Mouse (Mus musculus): Measurements from ENCODE around the gene Lama5. TPM values are rescaled to one million over a fixed set of nuclear protein-coding genes. Genes with fewer than 3 reads are reported as not detected.

Gene Lama5
- polyA plus RNA-seq, 1 experiment = 144 TPM

DNA sequence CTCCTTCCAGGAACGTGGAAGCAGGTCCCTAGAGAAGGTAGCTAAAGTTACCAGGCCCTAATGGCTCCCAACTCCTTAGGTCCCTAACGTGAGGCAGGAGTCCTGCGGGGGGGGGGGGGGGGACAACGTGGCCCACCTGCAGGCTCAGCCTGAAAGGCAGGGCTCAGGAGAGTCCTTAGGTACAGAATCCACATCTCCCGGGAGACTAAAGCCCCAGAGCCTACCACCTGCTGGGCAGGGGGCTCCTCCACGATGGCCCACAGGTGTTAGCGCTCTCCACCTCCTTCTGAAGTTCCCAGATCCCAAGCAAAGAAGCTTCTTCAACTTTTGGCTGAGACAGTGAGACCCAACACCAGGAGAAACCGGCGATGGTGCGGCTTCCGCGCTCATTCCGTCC, 1.0 kb downstream of the Lama5 start:
- no peak for DNase-seq (ENCODE audit: low spot score)

DNA sequence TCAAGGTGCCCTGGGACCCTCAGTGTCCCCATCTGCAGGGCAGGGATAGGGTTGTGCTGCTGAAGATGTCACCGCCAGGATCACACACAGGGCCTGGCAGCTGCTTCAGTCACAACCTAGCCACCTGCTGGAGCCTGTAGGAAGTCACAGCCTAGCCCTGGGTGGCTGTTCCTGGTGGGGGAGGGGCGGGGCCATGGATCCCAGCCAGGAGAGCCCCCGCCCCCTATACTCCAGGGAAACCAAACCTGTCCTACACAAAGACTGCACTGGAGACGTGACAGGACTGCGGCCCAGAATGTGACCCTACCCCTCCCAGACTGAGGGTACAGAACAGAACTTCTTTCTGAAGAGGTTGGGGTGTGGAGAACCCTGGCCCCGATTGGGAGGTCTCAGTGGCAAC, 3.4 kb downstream of the Lama5 start:
- no peak for DNase-seq (ENCODE audit: low spot score)

DNA sequence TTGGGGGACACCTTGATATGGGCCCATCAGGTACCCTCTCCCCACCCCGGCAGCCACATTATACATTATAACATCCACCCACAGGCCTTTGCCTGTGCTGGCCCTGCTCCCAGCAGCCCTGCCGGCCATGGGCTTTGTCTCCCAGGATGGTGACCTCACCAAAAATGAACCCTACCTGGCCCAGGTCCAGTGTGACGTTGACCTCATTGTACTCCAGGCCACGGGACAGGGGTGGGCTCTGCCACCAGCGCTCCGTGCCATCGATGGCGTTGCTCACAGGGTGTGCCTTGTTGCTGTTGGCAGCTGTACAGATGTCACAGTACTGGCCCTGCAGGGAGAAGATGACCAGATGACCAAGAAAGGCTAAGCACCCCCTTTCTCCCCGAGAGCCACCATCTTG, 4.6 kb downstream of the Lama5 start:
- DNase-seq (ENCODE audit: low spot score) = no peak

DNA sequence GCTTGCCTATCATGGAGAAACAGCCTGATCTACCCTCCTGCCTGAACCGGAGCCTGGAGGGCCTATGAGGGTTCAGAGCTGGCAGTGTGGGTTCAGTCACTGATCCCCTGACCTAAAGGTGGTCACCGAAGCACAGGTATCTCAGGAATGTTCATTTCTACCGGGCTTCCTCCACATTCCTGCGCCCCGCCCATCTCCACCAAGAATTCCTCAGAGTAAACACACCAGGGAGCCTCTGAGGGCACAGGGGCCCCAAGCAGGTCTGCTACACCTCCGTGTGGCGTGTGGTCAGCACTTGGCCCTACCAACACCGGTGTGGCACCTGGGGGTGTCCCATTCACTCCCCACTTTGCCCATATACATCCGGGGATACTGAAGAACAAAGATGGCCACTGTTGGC, 5.5 kb downstream of the Lama5 start:
- DNase-seq (ENCODE audit: low spot score) = no peak

DNA sequence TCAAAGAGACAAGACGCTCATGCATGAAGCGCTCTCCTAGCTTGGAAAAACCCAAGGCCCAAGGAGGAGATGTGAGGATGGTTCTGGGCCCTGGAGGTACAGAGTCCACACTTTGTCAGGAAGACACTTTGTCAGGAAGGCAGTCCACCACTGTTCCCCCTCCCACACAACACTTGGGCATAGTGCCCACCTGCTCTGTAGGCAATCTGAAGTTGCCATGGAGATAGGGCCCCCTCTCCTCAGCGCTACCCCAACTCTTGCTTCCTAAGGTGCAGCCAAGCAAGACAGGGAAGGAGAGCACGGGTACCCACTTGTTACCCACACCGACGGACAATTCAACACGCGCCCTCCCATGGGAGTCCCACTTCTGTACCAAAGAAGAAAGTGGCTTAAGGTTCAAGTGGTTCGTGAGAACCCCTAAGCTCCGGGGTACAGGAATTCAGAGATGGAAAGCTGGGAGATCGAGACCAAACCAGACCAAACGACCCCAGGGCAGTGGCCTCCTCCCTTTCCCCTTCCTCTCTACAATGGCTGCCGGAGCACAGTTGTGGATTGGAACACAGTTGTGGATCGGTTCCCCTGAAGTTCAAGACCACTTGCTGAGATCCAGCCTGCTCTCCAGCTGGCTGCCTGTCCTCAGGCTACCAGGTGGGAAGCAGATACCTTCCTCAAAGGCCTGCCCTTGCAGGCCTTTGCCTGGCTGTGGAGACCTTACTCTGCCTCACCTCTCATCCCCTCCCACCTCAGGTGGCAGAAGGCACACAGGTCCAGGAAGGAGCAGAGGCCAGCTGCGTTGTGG, 6.3 kb downstream of the Lama5 start:
- DNase-seq (ENCODE audit: low spot score) = no peak

DNA sequence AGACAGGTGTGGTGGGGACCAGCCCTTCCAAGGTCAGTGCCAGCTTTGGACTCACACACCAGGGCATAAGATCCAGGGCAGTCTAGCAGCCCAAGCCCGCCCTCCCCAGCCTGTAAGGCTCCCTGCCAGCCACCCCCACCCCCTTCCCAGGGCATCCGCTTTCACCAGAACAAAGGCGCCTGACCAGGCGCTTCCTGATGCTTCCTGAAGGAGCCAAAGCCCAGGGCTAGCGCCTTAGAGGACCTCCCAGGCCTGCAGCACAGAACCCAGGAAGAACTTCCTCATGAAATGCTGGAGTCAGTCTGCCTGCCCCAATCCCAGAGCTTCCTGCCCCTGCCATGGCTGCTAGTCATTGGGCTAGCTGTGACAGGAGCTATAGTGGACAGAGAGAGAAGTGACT, 7.0 kb downstream of the Lama5 start:
- no peak for DNase-seq (ENCODE audit: low spot score)

DNA sequence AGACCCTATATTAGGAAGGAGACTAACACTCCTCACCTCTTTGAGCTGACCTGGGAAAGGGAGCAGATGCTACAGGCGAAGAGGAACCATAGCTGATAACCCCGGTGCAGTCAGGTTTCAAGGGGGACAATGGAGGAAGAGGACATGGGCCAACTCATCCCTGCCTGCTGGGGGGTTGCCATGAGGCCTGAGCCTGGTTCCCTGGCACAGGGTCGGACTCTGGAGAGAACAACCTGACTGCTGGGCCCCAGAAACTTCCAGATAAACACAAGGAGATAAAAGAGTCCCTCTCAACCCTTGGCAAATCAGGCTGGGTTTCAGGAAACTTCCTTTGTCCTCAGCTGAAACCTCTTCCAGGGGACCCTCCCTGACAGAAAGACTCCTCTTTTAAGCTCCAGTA, 7.4 kb downstream of the Lama5 start:
- peak; percentile 13 for DNase-seq (ENCODE audit: low spot score)

DNA sequence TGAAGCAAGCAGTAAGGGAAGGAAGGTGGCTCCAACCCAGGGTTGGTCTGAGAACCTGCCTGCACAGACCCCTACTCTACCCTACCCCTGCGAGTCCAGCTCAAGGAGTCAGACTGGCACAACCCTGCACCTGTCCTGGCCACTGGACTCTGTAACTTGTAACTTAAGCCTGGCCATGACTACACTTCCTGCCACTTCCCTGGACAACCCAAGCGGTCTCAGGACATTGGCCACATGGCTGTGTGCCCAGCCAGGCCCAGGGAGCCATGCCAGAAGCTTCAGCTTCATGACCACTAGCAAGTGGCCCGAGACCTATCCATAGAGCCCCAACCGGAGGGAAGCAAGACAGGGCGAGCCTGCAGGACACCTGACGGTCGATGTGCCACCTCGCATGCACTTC, 8.1 kb downstream of the Lama5 start:
- DNase-seq (ENCODE audit: low spot score) = peak; percentile 35

DNA sequence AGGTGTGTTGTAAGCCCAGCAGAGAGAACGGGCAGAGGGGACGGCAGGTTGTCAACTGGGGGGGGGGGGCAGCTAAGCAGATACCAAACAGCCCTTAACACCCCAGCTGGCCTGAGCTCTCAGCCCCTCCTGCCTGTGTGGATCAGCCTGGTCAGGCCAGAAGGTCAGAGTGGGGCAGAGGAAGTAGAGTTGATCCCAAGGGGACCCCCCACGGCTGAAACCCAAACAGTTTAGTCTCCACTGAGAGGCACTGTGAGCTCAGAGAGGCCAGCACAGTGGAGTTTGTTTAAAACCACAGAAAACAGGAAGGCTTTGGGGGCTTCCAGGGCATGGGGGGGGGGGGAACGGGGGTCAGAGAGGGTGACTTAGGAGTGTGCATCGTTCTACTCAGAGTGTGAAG, 8.7 kb downstream of the Lama5 start:
- DNase-seq (ENCODE audit: low spot score) = no peak

DNA sequence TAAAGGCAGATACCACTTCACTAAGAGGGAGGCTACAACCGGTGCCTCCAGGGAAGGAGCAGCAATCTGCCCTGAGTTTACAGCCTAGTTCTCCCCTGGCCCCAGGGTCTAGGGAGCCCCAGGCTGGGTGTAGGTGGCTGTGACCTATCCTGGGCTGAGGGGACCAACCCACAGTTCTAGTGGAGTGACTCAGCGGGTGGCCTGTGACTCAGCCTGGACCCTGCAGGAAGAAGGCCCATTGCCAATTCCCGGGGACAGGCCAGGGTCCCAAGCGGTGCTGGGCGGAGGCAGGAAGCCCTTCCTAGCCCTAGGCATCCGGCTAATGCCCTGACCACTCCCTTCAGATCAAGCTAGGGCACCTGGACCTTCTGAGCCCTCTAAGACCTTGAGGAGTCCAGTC, 9.7 kb downstream of the Lama5 start:
- DNase-seq (ENCODE audit: low spot score) = no peak

DNA sequence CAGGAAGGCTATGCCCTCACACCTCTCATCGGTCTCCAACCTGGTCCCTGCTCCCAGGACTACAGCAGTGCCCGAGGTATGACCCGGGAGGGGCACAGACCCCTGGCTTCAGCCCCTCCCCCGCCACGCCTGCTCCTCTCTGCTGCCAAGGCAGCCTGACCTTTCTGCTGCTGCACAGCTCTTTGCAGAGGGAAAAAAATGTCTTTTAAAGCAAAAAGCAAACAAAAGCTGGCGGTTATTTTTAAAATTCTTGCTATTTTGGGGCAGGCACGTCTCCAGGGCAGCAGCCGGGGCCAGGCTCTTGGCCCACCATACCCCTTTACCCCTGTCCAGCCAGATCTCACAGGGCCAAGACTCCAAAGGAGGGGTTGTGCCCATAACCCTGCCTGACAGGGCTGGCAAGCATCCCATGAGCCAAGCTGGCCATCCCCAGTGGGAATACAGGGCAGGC, 10.6 kb downstream of the Lama5 start:
- DNase-seq (ENCODE audit: low spot score) = no peak

DNA sequence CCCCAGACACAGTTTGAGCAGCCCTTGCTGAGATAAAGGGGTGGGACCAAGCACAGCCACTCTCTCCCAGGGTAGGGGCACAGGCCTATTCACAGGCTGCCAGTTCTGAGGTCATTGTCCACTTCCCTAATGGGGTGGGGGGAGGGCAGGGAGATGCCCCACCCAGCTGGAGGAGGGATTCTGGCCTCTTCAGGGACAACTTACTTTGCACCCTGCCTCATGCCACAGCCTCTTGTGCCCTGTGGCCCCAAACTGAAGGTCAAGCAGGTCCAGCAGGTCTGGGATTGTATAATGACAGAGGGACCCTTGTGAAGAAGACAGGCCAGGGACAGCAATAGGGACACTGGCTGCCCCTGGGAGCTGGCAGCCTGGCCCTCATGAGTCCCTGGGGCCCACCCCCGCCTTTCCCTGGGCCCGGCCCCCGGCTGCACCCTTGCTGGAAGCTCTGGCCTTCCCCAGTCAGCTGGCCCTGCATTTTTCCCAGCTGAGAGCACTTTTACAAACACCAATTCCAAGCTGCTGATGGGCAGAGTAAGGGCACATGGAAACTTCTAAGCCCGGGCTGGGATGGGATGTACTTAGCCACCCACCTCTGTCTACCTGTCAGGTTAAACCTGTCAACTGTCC, 11.2 kb downstream of the Lama5 start:
- DNase-seq (ENCODE audit: low spot score) = no peak

DNA sequence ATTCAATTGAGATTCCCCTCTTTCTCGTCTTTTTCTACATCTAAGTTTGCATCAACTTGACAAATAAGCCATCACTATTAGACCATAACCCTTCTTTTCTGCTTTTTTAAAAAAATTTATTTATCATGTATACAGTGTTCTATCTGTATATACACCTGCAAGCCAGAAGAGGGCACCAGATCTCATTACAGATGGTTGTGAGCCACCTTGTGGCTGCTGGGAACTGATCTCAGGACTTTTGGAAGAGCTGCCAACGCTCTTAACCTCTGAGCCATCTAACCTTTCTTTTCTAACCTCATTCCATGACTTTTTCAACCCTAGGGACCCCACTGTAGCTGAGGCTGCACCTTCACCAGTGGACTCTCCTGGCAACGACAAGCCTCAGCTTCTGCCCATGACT, 13.4 kb downstream of the Lama5 start:
- no peak for DNase-seq (ENCODE audit: low spot score)

DNA sequence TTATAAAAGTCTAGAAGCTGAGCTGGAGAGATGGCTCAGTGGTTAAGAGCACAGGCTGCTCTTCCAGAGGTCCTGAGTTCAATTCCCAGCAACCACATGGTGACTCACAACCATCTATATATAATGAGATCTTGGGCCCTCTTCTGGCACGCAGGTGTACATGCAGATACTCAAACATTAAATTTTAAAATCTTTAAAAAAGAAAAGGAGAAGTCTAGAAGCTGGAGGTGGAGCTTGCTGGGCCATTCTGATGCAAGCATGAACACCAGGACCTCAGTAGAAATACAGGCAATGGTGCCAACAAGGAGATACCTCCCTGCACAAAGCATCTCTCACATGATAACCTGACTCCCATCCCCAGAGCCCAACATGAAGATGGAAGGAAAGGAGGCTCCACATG, 16.7 kb downstream of the Lama5 start:
- no peak for DNase-seq (ENCODE audit: low spot score)

DNA sequence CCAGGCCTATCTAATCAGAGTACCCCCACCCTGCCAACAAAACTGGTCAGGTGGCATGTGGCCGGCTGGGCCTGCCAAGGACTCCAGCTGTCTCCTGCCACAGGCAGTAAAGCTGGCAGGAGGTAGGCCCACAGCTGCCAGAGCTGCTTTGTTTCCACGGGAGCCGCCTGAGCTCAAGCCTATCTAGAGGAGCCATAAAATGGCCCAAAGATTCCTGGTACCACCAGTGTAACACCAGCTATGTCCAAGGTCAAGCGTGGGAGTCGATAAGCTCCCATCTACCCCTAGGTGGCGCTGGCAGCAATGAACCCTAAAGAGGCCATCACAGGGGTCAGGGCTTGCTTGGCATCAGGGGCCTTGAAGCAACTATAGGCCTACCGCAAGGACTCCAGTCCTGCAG, 17.8 kb downstream of the Lama5 start:
- DNase-seq (ENCODE audit: low spot score) = no peak

DNA sequence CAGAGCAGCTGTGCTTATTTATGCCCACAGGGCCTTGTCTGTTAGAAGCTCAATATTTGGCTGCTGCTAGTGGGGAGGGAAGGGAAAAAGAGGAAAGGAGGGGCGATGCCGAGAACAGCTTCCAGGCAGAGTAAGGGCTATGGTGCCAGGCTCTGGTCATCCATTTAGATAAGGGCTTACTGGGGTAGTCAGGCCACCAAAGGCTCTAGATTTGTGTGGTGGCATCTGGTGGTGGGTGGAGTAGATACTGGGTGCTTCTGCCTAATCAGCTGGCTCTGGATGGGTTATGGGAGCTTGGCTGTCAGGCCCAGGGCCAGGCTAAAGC, 19.7 kb downstream of the Lama5 start:
- no peak for DNase-seq (ENCODE audit: low spot score)

DNA sequence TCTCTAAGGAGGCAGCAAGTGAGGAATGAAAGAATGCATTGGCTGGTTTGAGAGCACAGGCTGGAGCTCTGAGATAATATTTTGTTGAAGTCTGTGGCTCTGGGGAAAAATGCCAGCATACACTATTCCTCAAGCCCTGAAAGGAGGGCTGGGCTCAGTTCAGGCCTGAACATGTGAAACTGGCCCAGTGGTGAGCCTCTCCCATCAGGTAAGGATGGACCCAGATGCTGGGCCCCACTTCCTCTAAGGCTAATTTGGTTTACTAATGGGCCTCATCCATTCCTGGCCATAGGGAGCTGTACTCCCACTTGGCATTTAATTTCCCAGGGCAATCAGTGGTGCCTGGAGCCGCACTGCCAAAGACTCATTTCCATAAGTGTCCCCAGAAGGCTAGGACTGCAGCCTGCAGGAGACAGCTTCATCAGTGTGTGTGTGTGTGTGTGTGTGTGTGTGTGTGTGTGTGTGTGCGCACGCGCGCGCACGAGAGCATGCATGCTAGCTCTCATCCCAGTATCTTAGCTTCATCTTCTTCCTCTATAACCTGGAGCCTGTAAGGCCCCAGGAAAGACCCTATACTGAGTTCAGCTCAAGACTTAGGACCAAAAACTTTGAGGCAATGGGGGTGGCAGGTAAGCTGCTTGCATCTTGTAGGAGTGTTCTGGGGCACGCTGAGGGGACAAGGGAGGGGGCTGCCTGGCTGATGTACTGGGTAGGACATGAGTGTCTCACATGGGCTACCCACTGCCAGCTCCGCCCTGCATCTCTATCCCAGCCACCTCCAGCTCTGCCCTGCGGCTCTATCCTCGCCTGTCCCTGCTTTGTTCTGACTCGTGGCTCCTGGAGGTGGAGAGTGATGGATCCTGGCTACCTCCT, 20.3 kb downstream of the Lama5 start:
- DNase-seq (ENCODE audit: low spot score) = no peak

DNA sequence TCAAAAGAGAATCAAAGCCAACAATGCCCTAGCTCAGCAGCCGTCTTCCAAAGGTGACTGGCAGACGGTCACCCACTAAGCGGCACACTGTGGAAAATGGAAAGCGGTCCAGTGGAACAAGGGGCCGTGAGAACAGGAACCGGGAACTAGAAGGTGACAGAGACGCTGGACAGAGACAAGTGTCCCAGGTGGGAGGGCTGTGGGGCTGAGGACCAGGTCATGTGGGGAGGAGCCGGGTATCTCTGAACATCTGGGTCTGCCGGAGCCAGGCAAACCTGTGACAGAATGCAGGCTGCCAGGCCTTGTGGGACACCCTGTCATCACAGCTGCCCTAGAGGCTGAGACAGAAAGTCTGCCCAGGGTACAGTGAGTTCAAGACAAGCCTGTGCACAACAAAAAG, 21.2 kb downstream of the Lama5 start:
- no peak for DNase-seq (ENCODE audit: low spot score)

DNA sequence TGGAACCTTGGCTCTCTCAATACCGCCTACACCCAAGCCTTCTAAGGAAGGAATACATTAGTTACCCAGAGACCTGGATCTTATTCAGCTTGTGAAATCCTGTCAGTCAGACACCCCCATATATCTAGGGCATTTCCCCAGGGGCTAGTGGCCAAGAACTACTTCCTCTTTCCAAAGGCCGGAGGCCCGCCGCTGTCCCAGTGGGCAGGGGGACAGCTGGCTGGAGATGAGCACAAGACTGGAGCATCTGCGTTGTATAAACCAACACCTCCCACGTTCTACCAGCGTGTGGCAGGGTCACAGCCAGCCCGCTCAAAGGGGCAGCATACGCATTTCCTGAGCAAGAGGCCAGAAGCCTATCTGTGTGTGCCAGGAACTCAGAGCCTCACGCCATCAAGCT, 22.9 kb downstream of the Lama5 start:
- DNase-seq (ENCODE audit: low spot score) = no peak

DNA sequence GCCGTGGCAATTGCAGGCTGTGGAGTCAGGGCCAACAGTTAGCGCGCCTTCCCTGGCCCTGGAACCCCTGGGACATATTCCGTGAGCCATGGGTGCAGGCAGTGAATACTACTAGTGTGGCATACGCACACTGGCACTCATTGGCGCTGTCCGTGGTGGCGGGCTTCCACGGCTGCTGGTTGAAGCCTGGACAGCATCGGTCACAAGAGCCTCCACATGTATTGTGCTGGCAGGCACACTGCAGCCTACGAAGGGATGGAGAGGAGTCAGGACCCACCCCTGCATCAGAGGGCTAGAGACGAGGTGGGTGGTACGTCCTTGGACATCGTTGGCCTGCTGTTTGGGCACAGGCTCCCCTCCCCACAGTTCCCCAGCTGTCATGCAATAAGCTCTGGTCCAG, 23.4 kb downstream of the Lama5 start:
- DNase-seq (ENCODE audit: low spot score) = no peak

DNA sequence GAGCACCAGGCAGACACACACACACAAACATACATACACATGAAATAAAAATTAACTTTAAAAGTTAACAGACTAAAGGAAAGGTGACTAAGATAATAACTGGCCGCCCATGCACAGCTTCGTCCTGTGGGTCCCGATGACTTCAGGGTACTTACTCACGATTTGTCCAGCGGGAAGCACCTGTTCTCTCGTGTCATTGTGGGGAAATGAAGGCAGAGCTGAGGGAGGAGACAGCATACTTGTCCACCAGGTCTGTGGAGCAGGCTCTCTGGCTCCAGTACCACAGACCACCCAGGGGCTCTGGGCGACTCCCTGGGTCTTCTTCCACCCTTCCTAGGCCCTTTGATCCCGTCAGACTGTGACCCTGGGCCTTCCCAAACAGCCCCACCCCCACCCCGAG, 24.4 kb downstream of the Lama5 start:
- DNase-seq (ENCODE audit: low spot score) = no peak

DNA sequence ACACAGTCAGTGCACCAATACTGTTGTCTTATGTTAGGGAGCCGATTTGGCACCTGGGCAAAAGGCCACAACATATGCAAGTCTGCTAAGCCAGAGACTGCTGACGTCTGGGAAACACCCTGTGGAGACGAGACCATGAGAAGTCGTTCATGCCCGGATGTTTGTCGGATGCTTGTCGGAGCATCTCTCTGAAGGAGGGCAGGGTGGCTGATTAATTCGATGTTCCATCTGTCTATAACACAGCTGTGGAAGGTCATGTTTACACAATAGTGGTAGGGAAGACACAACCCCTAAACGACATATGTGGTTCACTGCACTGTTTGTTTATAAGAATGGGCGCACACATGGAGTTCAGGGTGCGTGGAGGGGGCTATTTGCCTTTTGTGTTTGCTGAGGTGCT, 25.0 kb downstream of the Lama5 start:
- no peak for DNase-seq (ENCODE audit: low spot score)

DNA sequence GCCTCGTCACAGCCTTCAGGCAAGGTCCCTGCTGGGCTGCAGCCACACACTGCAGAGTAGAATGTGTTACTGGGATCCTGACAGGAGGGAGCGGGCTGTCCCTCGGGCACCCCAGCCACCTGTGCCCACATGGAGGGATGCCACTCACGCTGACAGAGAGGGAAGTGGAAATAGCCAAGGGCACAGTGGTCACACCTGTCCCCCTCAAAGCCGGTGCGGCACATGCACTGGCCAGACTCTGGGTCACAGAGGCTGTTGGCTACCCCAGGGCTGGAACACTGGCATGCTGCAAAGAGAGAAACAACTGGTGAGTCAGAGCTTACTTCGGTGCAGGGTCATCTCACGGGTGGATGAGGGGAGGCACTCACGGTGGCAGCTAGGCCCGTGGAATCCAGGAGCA, 26.9 kb downstream of the Lama5 start:
- DNase-seq (ENCODE audit: low spot score) = no peak

Measured in urinary bladder, adult 2 months (tissue).